Mouse (Mus musculus): ENCODE data around the gene Cacna1c. TPM values are rescaled to one million over a fixed set of nuclear protein-coding genes. Genes with fewer than 3 reads are reported as not detected.
A peak's percentile ranks its signal among the peaks of the same experiment; 100 is the strongest.

The Cacna1c gene
- polyA plus RNA-seq, 1 experiment = 1.0 TPM

DNA sequence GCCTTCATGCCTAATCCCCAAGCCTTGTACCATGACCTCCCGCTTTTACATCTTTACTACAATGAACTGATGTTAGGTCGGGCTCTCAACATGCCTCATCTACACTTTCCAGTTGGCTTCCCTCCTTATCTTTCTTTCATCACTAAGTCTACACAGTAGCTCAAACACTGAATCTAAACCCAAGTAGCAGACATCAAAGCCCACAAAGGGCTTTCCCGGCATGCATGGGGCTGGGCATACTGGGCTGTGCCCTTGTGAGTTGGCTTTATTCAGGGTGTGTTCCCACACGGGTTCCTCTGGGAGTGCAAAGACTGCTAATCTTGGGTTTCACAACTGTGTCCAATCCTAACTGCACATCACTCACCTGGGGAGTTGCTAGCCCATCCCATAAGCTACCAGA lies 542.9 kb downstream of the Cacna1c start:
- H3K36me3 ChIP-seq (ENCODE audit: control insufficient read depth, insufficient read depth, low read length, poor library complexity, severe bottlenecking) = no peaks in the 10 kb centered on the region
- H3K9me3 ChIP-seq (replicated peaks; ENCODE audit: control insufficient read depth, insufficient read depth, low read length, poor library complexity, severe bottlenecking) = no peaks in the 10 kb centered on the region; the same call in 1 of the 2 replicates
- H3K4me3 ChIP-seq (ENCODE audit: low read depth, low read length) = no peak overlapping the region
- H3K9ac ChIP-seq (ENCODE audit: low read depth, poor library complexity, severe bottlenecking) = no peak overlapping the region
- no peaks in the 10 kb centered on the region for H3K4me1 ChIP-seq (ENCODE audit: control insufficient read depth, insufficient read depth, low read length)
- H3K27me3 ChIP-seq (ENCODE audit: control insufficient read depth, insufficient read depth, low read length, poor library complexity, severe bottlenecking) = no peaks in the 10 kb centered on the region
- H3K27ac ChIP-seq (ENCODE audit: insufficient read depth, low read length) = no peak overlapping the region
- TF ChIP-seq POLR2A (IDR thresholded peaks at IDR 0.05; ENCODE audit: insufficient read depth, low read length) = no peak
- no peak for TF ChIP-seq CTCF (IDR thresholded peaks at IDR 0.05; ENCODE audit: low read depth, low read length)
- TF ChIP-seq EP300 (IDR thresholded peaks at IDR 0.05; ENCODE audit: insufficient read depth, low read depth, low read length) = no peak

DNA sequence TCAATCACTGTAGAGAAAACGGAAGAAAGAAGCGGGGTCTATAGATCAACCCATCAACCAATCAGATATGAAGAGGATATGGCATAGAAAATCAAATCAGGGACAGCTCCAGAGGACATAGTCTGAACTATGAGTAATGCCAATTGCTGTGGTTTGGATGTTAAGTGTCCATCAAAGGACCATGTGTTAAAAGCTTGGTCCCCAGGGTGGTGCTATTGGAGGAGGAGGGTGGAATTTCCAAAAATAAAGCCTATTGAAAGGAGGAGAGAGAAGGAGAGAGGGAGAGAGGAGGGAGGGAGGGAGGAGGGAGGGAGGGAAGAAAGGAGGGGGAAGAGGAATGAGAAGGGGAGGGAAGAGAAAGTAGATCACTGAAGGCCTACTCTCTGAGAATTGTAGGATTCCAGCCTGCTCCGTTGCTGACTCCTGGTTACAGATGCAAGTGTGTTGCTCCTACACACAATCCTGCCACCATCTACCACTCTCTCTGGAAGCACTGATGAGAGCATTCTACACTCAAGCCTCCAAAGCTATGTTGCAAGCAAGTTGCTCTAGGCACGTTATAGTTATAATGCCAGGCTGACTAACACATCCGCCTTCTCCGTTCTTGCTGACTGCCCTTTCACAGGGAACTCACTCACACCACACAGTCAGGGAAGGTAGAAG lies 547.0 kb downstream of the Cacna1c start:
- TF ChIP-seq CTCF (IDR thresholded peaks at IDR 0.05; ENCODE audit: low read depth, low read length) (no peak), POLR2A (IDR thresholded peaks at IDR 0.05; ENCODE audit: insufficient read depth, low read length) (no peak), EP300 (IDR thresholded peaks at IDR 0.05; ENCODE audit: insufficient read depth, low read depth, low read length) (no peak)
- H3K9ac ChIP-seq (ENCODE audit: low read depth, poor library complexity, severe bottlenecking) = no peak overlapping the region
- H3K4me1 ChIP-seq (ENCODE audit: control insufficient read depth, insufficient read depth, low read length) = no peaks in the 10 kb centered on the region
- H3K27me3 ChIP-seq (ENCODE audit: control insufficient read depth, insufficient read depth, low read length, poor library complexity, severe bottlenecking) = no peaks in the 10 kb centered on the region
- H3K27ac ChIP-seq (ENCODE audit: insufficient read depth, low read length) = no peak overlapping the region
- H3K9me3 ChIP-seq (replicated peaks; ENCODE audit: control insufficient read depth, insufficient read depth, low read length, poor library complexity, severe bottlenecking) = no peaks in the 10 kb centered on the region
- no peak overlapping the region for H3K4me3 ChIP-seq (ENCODE audit: low read depth, low read length)
- no peaks in the 10 kb centered on the region for H3K36me3 ChIP-seq (ENCODE audit: control insufficient read depth, insufficient read depth, low read length, poor library complexity, severe bottlenecking)

DNA sequence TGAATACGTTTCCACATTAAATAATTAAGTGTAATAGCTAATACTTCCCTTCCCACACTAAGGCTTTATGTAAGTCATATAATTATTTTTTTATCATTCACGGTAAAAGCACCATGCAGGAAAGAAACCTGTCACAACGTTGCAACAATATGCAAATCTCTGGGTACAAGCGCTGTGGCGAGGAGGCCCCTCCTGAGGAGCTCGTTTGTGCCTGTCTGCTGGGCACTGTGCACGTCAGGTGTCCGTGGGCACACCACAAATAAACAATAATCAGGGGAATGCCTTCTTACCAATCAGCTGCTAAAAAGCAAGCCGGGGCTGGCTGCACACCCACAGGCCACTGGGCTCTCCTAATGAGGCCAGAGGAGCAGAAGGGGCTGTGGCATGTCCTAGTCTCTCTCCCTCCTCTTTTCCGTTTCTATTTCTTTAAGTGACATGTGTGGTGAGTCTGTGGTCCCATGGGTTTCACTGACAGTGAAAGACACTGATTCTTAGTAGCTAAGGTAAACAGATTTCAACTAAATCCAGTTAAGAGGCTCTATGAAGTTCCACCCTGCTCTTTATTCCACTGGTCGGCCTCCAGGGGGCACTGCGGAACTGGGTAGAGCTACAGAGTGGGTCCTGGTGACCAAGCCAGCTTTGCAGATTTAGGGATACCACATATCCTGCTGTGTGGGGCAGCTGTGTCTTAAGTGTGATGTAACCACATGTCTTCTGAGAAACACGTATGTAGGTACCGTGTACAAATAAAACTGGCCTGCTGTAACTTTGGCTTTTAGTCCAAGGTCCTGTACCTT lies 549.8 kb downstream of the Cacna1c start:
- H3K27ac ChIP-seq (ENCODE audit: insufficient read depth, low read length) = no peak overlapping the region
- H3K9me3 ChIP-seq (replicated peaks; ENCODE audit: control insufficient read depth, insufficient read depth, low read length, poor library complexity, severe bottlenecking) = no peaks in the 10 kb centered on the region
- no peaks in the 10 kb centered on the region for H3K36me3 ChIP-seq (ENCODE audit: control insufficient read depth, insufficient read depth, low read length, poor library complexity, severe bottlenecking)
- H3K27me3 ChIP-seq (ENCODE audit: control insufficient read depth, insufficient read depth, low read length, poor library complexity, severe bottlenecking) = no peaks in the 10 kb centered on the region
- no peaks in the 10 kb centered on the region for H3K4me1 ChIP-seq (ENCODE audit: control insufficient read depth, insufficient read depth, low read length)
- H3K9ac ChIP-seq (ENCODE audit: low read depth, poor library complexity, severe bottlenecking) = no peak overlapping the region
- H3K4me3 ChIP-seq (ENCODE audit: low read depth, low read length) = no peak overlapping the region
- TF ChIP-seq CTCF (IDR thresholded peaks at IDR 0.05; ENCODE audit: low read depth, low read length) = peak; percentile 70
- no peak for TF ChIP-seq EP300 (IDR thresholded peaks at IDR 0.05; ENCODE audit: insufficient read depth, low read depth, low read length)

DNA sequence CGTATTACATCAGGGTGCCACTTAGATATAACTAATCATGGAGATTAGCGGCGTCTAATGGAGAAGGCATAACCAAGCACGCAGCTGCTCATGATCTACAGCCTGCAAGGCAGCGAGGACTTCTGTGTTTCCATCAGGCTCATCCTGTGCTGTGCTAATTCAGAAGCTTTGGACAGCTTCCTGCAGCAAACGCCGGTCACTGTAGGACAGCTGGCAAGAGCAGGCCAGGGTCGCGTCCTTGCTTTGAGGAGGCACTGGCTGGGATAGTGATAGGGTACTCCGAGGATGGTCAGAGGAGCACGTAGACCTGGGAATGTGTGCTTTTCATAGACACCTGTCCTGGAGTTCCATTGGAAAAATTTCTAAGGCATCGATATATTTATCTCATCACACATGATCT lies 551.4 kb downstream of the Cacna1c start:
- Histone ChIP-seq H3K9ac (ENCODE audit: low read depth, poor library complexity, severe bottlenecking) (no peak overlapping the region), H3K36me3 (ENCODE audit: control insufficient read depth, insufficient read depth, low read length, poor library complexity, severe bottlenecking) (no peaks in the 10 kb centered on the region), H3K4me1 (ENCODE audit: control insufficient read depth, insufficient read depth, low read length) (no peaks in the 10 kb centered on the region), H3K9me3 (replicated peaks; ENCODE audit: control insufficient read depth, insufficient read depth, low read length, poor library complexity, severe bottlenecking) (no peaks in the 10 kb centered on the region), H3K27ac (ENCODE audit: insufficient read depth, low read length) (no peak overlapping the region), H3K4me3 (ENCODE audit: low read depth, low read length) (no peak overlapping the region), H3K27me3 (ENCODE audit: control insufficient read depth, insufficient read depth, low read length, poor library complexity, severe bottlenecking) (no peaks in the 10 kb centered on the region)
- TF ChIP-seq POLR2A (IDR thresholded peaks at IDR 0.05; ENCODE audit: insufficient read depth, low read length) (no peak), CTCF (IDR thresholded peaks at IDR 0.05; ENCODE audit: low read depth, low read length) (no peak), EP300 (IDR thresholded peaks at IDR 0.05; ENCODE audit: insufficient read depth, low read depth, low read length) (no peak)

DNA sequence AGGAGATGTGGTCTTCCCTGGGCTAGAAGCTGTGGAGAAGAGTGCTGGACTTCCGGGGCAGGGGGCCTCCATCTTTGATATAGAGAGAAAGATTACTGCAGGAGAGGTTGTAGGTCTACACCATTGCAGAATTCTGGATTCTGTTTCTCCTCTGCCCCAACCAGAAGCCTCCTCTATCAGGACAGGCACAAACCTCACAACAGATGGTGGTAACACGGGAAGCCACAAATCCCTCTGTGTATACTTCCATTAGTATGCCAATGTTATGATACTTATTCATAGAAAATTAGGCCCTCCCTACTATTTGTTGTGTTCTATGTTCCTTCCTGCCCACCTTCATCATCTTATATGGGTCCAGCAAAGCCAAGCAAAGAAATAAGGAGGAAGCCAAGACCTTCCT lies 552.7 kb downstream of the Cacna1c start:
- Histone ChIP-seq H3K27ac (ENCODE audit: insufficient read depth, low read length) (no peak overlapping the region), H3K36me3 (ENCODE audit: control insufficient read depth, insufficient read depth, low read length, poor library complexity, severe bottlenecking) (no peaks in the 10 kb centered on the region), H3K9me3 (replicated peaks; ENCODE audit: control insufficient read depth, insufficient read depth, low read length, poor library complexity, severe bottlenecking) (no peaks in the 10 kb centered on the region), H3K27me3 (ENCODE audit: control insufficient read depth, insufficient read depth, low read length, poor library complexity, severe bottlenecking) (no peaks in the 10 kb centered on the region), H3K4me3 (ENCODE audit: low read depth, low read length) (no peak overlapping the region), H3K9ac (ENCODE audit: low read depth, poor library complexity, severe bottlenecking) (no peak overlapping the region), H3K4me1 (ENCODE audit: control insufficient read depth, insufficient read depth, low read length) (no peaks in the 10 kb centered on the region)
- TF ChIP-seq EP300 (IDR thresholded peaks at IDR 0.05; ENCODE audit: insufficient read depth, low read depth, low read length) = no peak
- TF ChIP-seq CTCF (IDR thresholded peaks at IDR 0.05; ENCODE audit: low read depth, low read length) = no peak
- no peak for TF ChIP-seq POLR2A (IDR thresholded peaks at IDR 0.05; ENCODE audit: insufficient read depth, low read length)

All from ES-Bruce4 (cell line).